Mouse (Mus musculus) thymus, adult 2 months (tissue): Measurements from ENCODE around the gene E2f2.
A peak's percentile ranks its signal among the peaks of the same experiment; 100 is the strongest.

Experiments
- CTCF ChIP-seq: fragments of 200-500 bp; IDR thresholded peaks from 2 replicates; pipeline ENCODE4 v1.5.1; 2012; ENCODE audit warnings: mild to moderate bottlenecking, control low read depth, low read length, moderate library complexity, borderline replicate concordance; ENCODE audit not compliant: control insufficient read depth, poor library complexity, insufficient read depth; ENCODE audit errors: extremely low read depth
- POLR2A ChIP-seq: fragments of 200-500 bp; IDR thresholded peaks from 2 replicates; pipeline ENCODE4 v1.6.1; 2012; ENCODE audit warnings: mild to moderate bottlenecking, low read length, control low read depth, moderate library complexity; ENCODE audit not compliant: control insufficient read depth, poor library complexity, insufficient read depth; ENCODE audit errors: extremely low read depth

- no peak for TF ChIP-seq CTCF
- TF ChIP-seq POLR2A = peak; percentile 70
Observed at GRCm38 (mm10) chr4:136172011-136172541, at the start of gene E2f2.
